Mouse (Mus musculus) spleen, adult 2 months (tissue): ENCODE results near the gene Syce1.

Source experiments
- CTCF ChIP-seq: fragments of 200-500 bp; IDR thresholded peaks from 2 replicates; pipeline ENCODE4 v1.5.1; 2011; ENCODE audit warnings: mild to moderate bottlenecking, inconsistent platforms; ENCODE audit not compliant: insufficient read depth, insufficient read length, insufficient replicate concordance; ENCODE audit errors: extremely low read depth
- POLR2A ChIP-seq: fragments of 200-500 bp; IDR thresholded peaks from 2 replicates; pipeline ENCODE4 v1.6.1; 2011; ENCODE audit warnings: low read depth, low read length, inconsistent platforms

- TF ChIP-seq POLR2A: no peak
- no peak for TF ChIP-seq CTCF
Measured at GRCm38 (mm10) chr7:140733162-140733561, 54.5 kb downstream of the Syce1 start.
